Mouse (Mus musculus) megakaryocyte, adult 5-6 weeks (primary cell): ENCODE data around the gene Rpl28. TPM values are rescaled to one million over a fixed set of nuclear protein-coding genes. Genes with fewer than 3 reads are reported as not detected.
A peak's percentile ranks its signal among the peaks of the same experiment; 100 is the strongest.

Experiments used
- ATAC-seq: 2 replicates; pipeline ENCODE4 v1.8.0; 2016; ENCODE audit warnings: mild to moderate bottlenecking, inconsistent platforms; ENCODE audit not compliant: poor library complexity, severe bottlenecking
- total RNA-seq, 2 experiments: library from RNA; stranded (forward) in 1 of 2; stranded (reverse) in 1 of 2; fragments of 153-499, 151-499 nt in 1 of 2; fragments of 221-1000, 200-1000 nt in 1 of 2; gene quantifications; 2 replicates each; pipeline versions ENCODE4 v1.2.3 to v1.2.4; 2015 to 2017

The Rpl28 gene
- total RNA-seq, 2 experiments from 2014 or later: 535 to 1,433 TPM

GRCm38 (mm10) chr7:4830476-4830875 is 37.8 kb downstream of the Rpl28 start:
- ATAC-seq: no peak

- ATAC-seq: no peak
Observed at GRCm38 (mm10) chr7:4835631-4836327, 43.1 kb downstream of the Rpl28 start.

GRCm38 (mm10) chr7:4836351-4836792 is 43.7 kb downstream of the Rpl28 start:
- peak; percentile 89 for ATAC-seq

GRCm38 (mm10) chr7:4837639-4838038 is 45.0 kb downstream of the Rpl28 start:
- no peak for ATAC-seq

- ATAC-seq: no peak
Observed at GRCm38 (mm10) chr7:4842077-4842476, 49.4 kb downstream of the Rpl28 start.

- ATAC-seq: no peak
Observed at GRCm38 (mm10) chr7:4842634-4843131, 50.0 kb downstream of the Rpl28 start.

- ATAC-seq: no peak
Observed at GRCm38 (mm10) chr7:4843604-4844244, 51.0 kb downstream of the Rpl28 start.

- ATAC-seq: no peak
Observed at GRCm38 (mm10) chr7:4844245-4844916, 51.7 kb downstream of the Rpl28 start, which contains the start of gene Shisa7. Gene Shisa7, minus strand, starts transcription at chr7:4844696.

Other genes starting within 250 kb of the Rpl28 start
Only the 30 nearest of the 31 such genes appear.
- not detected in 2 replicates for gene Syt5, start 245.3 kb upstream of the Rpl28 start, total RNA-seq (2015)
- gene Syt5, start 245.3 kb upstream of the Rpl28 start, total RNA-seq (2017): not detected in 2 replicates
- gene Ptprh, start 188.8 kb upstream of the Rpl28 start, total RNA-seq (2015): not detected in 2 replicates
- not detected in 2 replicates for gene Ptprh, start 188.8 kb upstream of the Rpl28 start, total RNA-seq (2017)
- gene Tmem86b, start 161.5 kb upstream of the Rpl28 start, total RNA-seq (2015): 8.9 and 10.7 TPM in 2 replicates
- 13.6 and 22.1 TPM in 2 replicates for gene Tmem86b, start 161.5 kb upstream of the Rpl28 start, total RNA-seq (2017)
- 71.1 and 72.6 TPM in 2 replicates for gene Ppp6r1, start 133.9 kb upstream of the Rpl28 start, total RNA-seq (2015)
- 85.6 and 101 TPM in 2 replicates for gene Ppp6r1, start 133.9 kb upstream of the Rpl28 start, total RNA-seq (2017)
- gene Hspbp1, start 107.8 kb upstream of the Rpl28 start, total RNA-seq (2015): 12.7 and 16.9 TPM in 2 replicates
- 9.8 and 15.3 TPM in 2 replicates for gene Hspbp1, start 107.8 kb upstream of the Rpl28 start, total RNA-seq (2017)
- gene Brsk1, start 102.3 kb upstream of the Rpl28 start, total RNA-seq (2015): not detected in 2 replicates
- gene Brsk1, start 102.3 kb upstream of the Rpl28 start, total RNA-seq (2017): not detected in 2 replicates
- 11.4 and 13.3 TPM in 2 replicates for gene Tmem150b, start 67.6 kb upstream of the Rpl28 start, total RNA-seq (2015)
- 15.5 and 18.0 TPM in 2 replicates for gene Tmem150b, start 67.6 kb upstream of the Rpl28 start, total RNA-seq (2017)
- gene Kmt5c, start 52.8 kb upstream of the Rpl28 start, total RNA-seq (2015): 32.4 and 38.4 TPM in 2 replicates
- gene Kmt5c, start 52.8 kb upstream of the Rpl28 start, total RNA-seq (2017): 44.2 and 58.2 TPM in 2 replicates
- 29.5 and 32.4 TPM in 2 replicates for gene Cox6b2, start 39.8 kb upstream of the Rpl28 start, total RNA-seq (2015)
- gene Cox6b2, start 39.8 kb upstream of the Rpl28 start, total RNA-seq (2017): 20.5 and 24.8 TPM in 2 replicates
- not detected in 2 replicates for gene Fam71e2, start 21.6 kb upstream of the Rpl28 start, total RNA-seq (2015)
- gene Fam71e2, start 21.6 kb upstream of the Rpl28 start, total RNA-seq (2017): not detected in 2 replicates
- gene Il11, start 10.0 kb upstream of the Rpl28 start, total RNA-seq (2015): not detected in 2 replicates
- not detected in 2 replicates for gene Il11, start 10.0 kb upstream of the Rpl28 start, total RNA-seq (2017)
- not detected in 2 replicates for gene Tmem190, start 9.9 kb upstream of the Rpl28 start, total RNA-seq (2015)
- gene Tmem190, start 9.9 kb upstream of the Rpl28 start, total RNA-seq (2017): not detected in 2 replicates
- 1.3 and 3.0 TPM in 2 replicates for gene Tmem238, start 3.2 kb upstream of the Rpl28 start, total RNA-seq (2015)
- 0.61 and 2.5 TPM in 2 replicates for gene Tmem238, start 3.2 kb upstream of the Rpl28 start, total RNA-seq (2017)
- 313 and 324 TPM in 2 replicates for gene Ube2s, start 19.7 kb downstream of the Rpl28 start, total RNA-seq (2015)
- gene Ube2s, start 19.7 kb downstream of the Rpl28 start, total RNA-seq (2017): 178 and 185 TPM in 2 replicates
- not detected in 2 replicates for gene Shisa7, start 51.8 kb downstream of the Rpl28 start, total RNA-seq (2015)
- gene Shisa7, start 51.8 kb downstream of the Rpl28 start, total RNA-seq (2017): not detected in 2 replicates
- 6.5 and 9.2 TPM in 2 replicates for gene Isoc2b, start 77.4 kb downstream of the Rpl28 start, total RNA-seq (2015)
- 70.2 and 91.2 TPM in 2 replicates for gene Isoc2b, start 77.4 kb downstream of the Rpl28 start, total RNA-seq (2017)
- 2.3 and 3.0 TPM in 2 replicates for gene Isoc2a, start 84.3 kb downstream of the Rpl28 start, total RNA-seq (2015)
- 5.0 TPM in 2 replicates for gene Isoc2a, start 84.3 kb downstream of the Rpl28 start, total RNA-seq (2017)
- not detected in 2 replicates for gene Gm36210, start 113.6 kb downstream of the Rpl28 start, total RNA-seq (2015)
- gene Gm36210, start 113.6 kb downstream of the Rpl28 start, total RNA-seq (2017): not detected in 2 replicates
- 6.7 and 7.3 TPM in 2 replicates for gene Zfp628, start 122.3 kb downstream of the Rpl28 start, total RNA-seq (2015)
- gene Zfp628, start 122.3 kb downstream of the Rpl28 start, total RNA-seq (2017): 1.9 and 3.0 TPM in 2 replicates
- 0.13 and 0.82 TPM in 2 replicates for gene Nat14, start 129.2 kb downstream of the Rpl28 start, total RNA-seq (2015)
- 0.11 and 1.1 TPM in 2 replicates for gene Nat14, start 129.2 kb downstream of the Rpl28 start, total RNA-seq (2017)
- gene Ssc5d, start 132.9 kb downstream of the Rpl28 start, total RNA-seq (2015): not detected in 2 replicates
- 0.04 TPM in 1 of 2 replicates, not detected in the other for gene Ssc5d, start 132.9 kb downstream of the Rpl28 start, total RNA-seq (2017)
- not detected in 2 replicates for gene Sbk2, start 171.5 kb downstream of the Rpl28 start, total RNA-seq (2015)
- gene Sbk2, start 171.5 kb downstream of the Rpl28 start, total RNA-seq (2017): not detected in 2 replicates
- gene Sbk3, start 178.3 kb downstream of the Rpl28 start, total RNA-seq (2015): 0.09 TPM in 1 of 2 replicates, not detected in the other
- gene Sbk3, start 178.3 kb downstream of the Rpl28 start, total RNA-seq (2017): not detected in 2 replicates
- gene Zfp579, start 203.3 kb downstream of the Rpl28 start, total RNA-seq (2015): 5.7 and 14.9 TPM in 2 replicates
- 0.81 and 0.89 TPM in 2 replicates for gene Zfp579, start 203.3 kb downstream of the Rpl28 start, total RNA-seq (2017)
- 24.8 and 26.2 TPM in 2 replicates for gene Zfp524, start 221.5 kb downstream of the Rpl28 start, total RNA-seq (2015)
- 13.5 and 13.9 TPM in 2 replicates for gene Zfp524, start 221.5 kb downstream of the Rpl28 start, total RNA-seq (2017)
- gene Fiz1, start 221.8 kb downstream of the Rpl28 start, total RNA-seq (2015): 19.2 and 20.6 TPM in 2 replicates
- gene Fiz1, start 221.8 kb downstream of the Rpl28 start, total RNA-seq (2017): 9.3 and 12.1 TPM in 2 replicates
- 0.30 TPM in 1 of 2 replicates, not detected in the other for gene Gm44973, start 222.6 kb downstream of the Rpl28 start, total RNA-seq (2015)
- not detected in 2 replicates for gene Gm44973, start 222.6 kb downstream of the Rpl28 start, total RNA-seq (2017)
- 11.9 and 12.0 TPM in 2 replicates for gene Zfp865, start 227.5 kb downstream of the Rpl28 start, total RNA-seq (2015)
- gene Zfp865, start 227.5 kb downstream of the Rpl28 start, total RNA-seq (2017): 13.6 and 14.4 TPM in 2 replicates
- gene Ccdc106, start 227.7 kb downstream of the Rpl28 start, total RNA-seq (2015): 0.13 and 0.48 TPM in 2 replicates
- 2.1 TPM in 1 of 2 replicates, not detected in the other for gene Ccdc106, start 227.7 kb downstream of the Rpl28 start, total RNA-seq (2017)
- gene 4632433K11Rik, start 241.2 kb downstream of the Rpl28 start, total RNA-seq (2015): 0.62 TPM in 1 of 2 replicates, not detected in the other
- 0.81 TPM in 1 of 2 replicates, not detected in the other for gene 4632433K11Rik, start 241.2 kb downstream of the Rpl28 start, total RNA-seq (2017)